Mouse (Mus musculus) liver, embryonic 16.5 days (tissue): Measurements from ENCODE around the gene Unc5b. TPM values are rescaled to one million over a fixed set of nuclear protein-coding genes. Genes with fewer than 3 reads are reported as not detected.
A peak's percentile ranks its signal among the peaks of the same experiment; 100 is the strongest.
"Not testable (repeated sequence)": the region's sequence is repeated elsewhere in the genome, so short reads cannot be mapped to it uniquely, and the experiment has no call there.

ENCODE experiments used
- ATAC-seq: fragments of 200-750 bp; cut with Nextera tagmentation; 2 replicates; pipeline ENCODE4 v1.8.0; 2017; ENCODE audit warnings: low read depth, mild to moderate bottlenecking, moderate number of reproducible peaks, moderate library complexity
- H3K27ac ChIP-seq: fragments of 300-500 bp; sonication (generic); 2 replicates; pipeline ENCODE4 v1.5.1; 2014; ENCODE audit warnings: mild to moderate bottlenecking, low read length
- H3K27me3 ChIP-seq: fragments of 300-500 bp; sonication (generic); 2 replicates; pipeline ENCODE4 v1.6.1; 2014; ENCODE audit warnings: low read depth, low read length, mixed read lengths; ENCODE audit not compliant: control insufficient read depth, insufficient read depth
- H3K36me3 ChIP-seq: fragments of 300-500 bp; sonication (generic); 2 replicates; pipeline ENCODE4 v1.6.1; 2014; ENCODE audit warnings: mild to moderate bottlenecking; ENCODE audit not compliant: control insufficient read depth, insufficient read depth
- H3K4me1 ChIP-seq: fragments of 300-500 bp; sonication (generic); 2 replicates; pipeline ENCODE4 v1.6.1; 2014; ENCODE audit warnings: low read depth, low read length, mixed read lengths; ENCODE audit not compliant: control insufficient read depth
- H3K4me2 ChIP-seq: fragments of 300-500 bp; sonication (generic); 2 replicates; pipeline ENCODE4 v1.6.1; 2014; ENCODE audit warnings: low read depth, low read length, mixed read lengths
- H3K4me3 ChIP-seq: fragments of 300-500 bp; sonication (generic); 2 replicates; pipeline ENCODE4 v1.5.1; 2014; ENCODE audit warnings: low read depth, mild to moderate bottlenecking, low read length
- H3K9ac ChIP-seq: fragments of 300-500 bp; sonication (generic); 2 replicates; pipeline ENCODE4 v1.6.1; 2014; ENCODE audit warnings: low read depth, low read length
- H3K9me3 ChIP-seq: fragments of 300-500 bp; sonication (generic); replicated peaks from 2 replicates; pipeline ENCODE4 v1.6.1; 2016; ENCODE audit warnings: low read length; ENCODE audit not compliant: control insufficient read depth
- WGBS: fragments of 180-500 bp; shearing (Covaris S2); extraction: QIAGEN DNeasy Blood & Tissue Kit; methylation state at CpG from one replicate; pipeline ENCODE4 v1.1.7; 2014; ENCODE audit not compliant: insufficient replicate concordance; 5-methylcytosine and 5-hydroxymethylcytosine counted together
- polyA plus RNA-seq: library from polyadenylated mRNA; unstranded; fragments of >200 nt; fragmentation: Nextera tagmentation; extraction: Ambion mirVana; gene quantifications from 2 replicates; pipeline ENCODE4 v1.2.1, GENCODE M21; 2015

The Unc5b gene
- polyA plus RNA-seq, 1 experiment from 2014 or later, result 0.27 TPM

- no peak for ATAC-seq
- Histone ChIP-seq H3K9ac (no peak overlapping the region), H3K27ac (no peak overlapping the region), H3K27me3 (no peaks in the 10 kb centered on the region), H3K4me1 (no peaks in the 10 kb centered on the region; the same call in none of the 2 replicates), H3K36me3 (no peaks in the 10 kb centered on the region), H3K4me3 (no peak overlapping the region), H3K9me3 (no peaks in the 10 kb centered on the region), H3K4me2 (no peak overlapping the region)
- 60% methylated on average over 9 of the region's 9 CpGs for WGBS
Measured at GRCm38 (mm10) chr10:60743681-60744080, 87.7 kb downstream of the Unc5b start.

GRCm38 (mm10) chr10:60742942-60743341, 88.4 kb downstream of the Unc5b start:
- H3K4me1 ChIP-seq, result no peaks in the 10 kb centered on the region; the same call in none of the 2 replicates
- H3K27me3 ChIP-seq, result no peaks in the 10 kb centered on the region
- H3K9ac ChIP-seq, result no peak overlapping the region
- no peak overlapping the region for H3K4me2 ChIP-seq
- H3K4me3 ChIP-seq, result no peak overlapping the region
- H3K27ac ChIP-seq, result no peak overlapping the region
- 68% methylated on average over 6 of the region's 6 CpGs for WGBS
- no peak for ATAC-seq
- no peaks in the 10 kb centered on the region for H3K9me3 ChIP-seq
- no peaks in the 10 kb centered on the region for H3K36me3 ChIP-seq

DNA sequence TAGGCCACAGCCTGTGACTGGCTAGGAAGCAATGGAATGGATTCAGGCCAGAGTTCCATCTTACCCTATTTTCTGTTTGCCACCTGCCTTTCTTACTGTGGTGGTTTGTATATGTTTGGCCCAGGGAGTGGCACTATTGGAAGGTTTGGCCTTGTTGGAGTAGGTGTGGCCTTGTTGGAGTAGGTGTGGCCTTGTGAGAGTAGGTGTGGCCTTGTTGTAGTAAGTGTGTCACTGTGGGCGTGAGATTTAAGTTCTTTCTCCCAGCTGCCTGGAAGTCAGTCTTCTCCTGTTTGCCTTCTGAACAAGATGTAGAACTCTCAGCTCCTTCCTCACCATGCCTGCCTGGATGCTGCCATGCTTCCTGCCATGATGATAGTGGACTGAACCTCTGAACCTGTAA, 89.1 kb downstream of the Unc5b start:
- not testable (repeated sequence) for H3K36me3 ChIP-seq, H3K9ac ChIP-seq, H3K27ac ChIP-seq, H3K4me1 ChIP-seq, ATAC-seq, H3K9me3 ChIP-seq, H3K4me3 ChIP-seq, H3K27me3 ChIP-seq, H3K4me2 ChIP-seq
- WGBS, result 76% methylated on average over 1 of the region's 1 CpGs

DNA sequence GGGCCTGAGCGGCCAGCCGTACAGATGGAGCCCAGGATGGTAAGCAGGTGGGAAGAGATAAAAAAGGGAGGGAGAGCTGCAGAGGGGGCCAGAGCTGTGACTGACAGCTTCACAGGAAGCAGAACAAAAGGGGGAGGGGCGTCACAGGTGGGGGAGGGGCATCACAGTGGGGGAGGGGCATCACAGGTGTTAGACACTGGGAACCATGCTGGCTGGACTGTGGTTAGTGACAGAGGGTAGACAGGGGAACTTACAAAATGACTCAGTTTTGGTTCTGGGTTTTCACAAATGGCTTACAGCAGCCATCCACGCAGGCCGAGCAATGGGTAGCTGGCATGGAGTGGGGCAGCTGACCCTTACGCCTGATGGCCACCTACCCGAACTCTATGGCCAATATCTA, 89.9 kb downstream of the Unc5b start:
- Histone ChIP-seq H3K4me2 (no peak overlapping the region), H3K9ac (no peak overlapping the region), H3K4me3 (no peak overlapping the region), H3K27ac (no peak overlapping the region), H3K27me3 (no peaks in the 10 kb centered on the region), H3K9me3 (no peaks in the 10 kb centered on the region), H3K4me1 (no peaks in the 10 kb centered on the region; the same call in none of the 2 replicates), H3K36me3 (no peaks in the 10 kb centered on the region)
- WGBS, result 57% methylated on average over 7 of the region's 7 CpGs
- ATAC-seq, result no peak

GRCm38 (mm10) chr10:60739619-60740363, 91.6 kb downstream of the Unc5b start:
- Histone ChIP-seq H3K9ac (no peak overlapping the region), H3K36me3 (no peaks in the 10 kb centered on the region), H3K9me3 (no peaks in the 10 kb centered on the region), H3K27me3 (no peaks in the 10 kb centered on the region), H3K27ac (peak overlapping the region; percentile 29), H3K4me1 (no peaks in the 10 kb centered on the region; the same call in none of the 2 replicates), H3K4me2 (no peak overlapping the region), H3K4me3 (no peak overlapping the region)
- WGBS, result 35% methylated on average over 4 of the region's 4 CpGs
- ATAC-seq, result no peak

- Histone ChIP-seq H3K27ac (no peak overlapping the region), H3K27me3 (no peaks in the 10 kb centered on the region), H3K9ac (no peak overlapping the region), H3K9me3 (no peaks in the 10 kb centered on the region), H3K4me3 (no peak overlapping the region), H3K36me3 (no peaks in the 10 kb centered on the region), H3K4me2 (no peak overlapping the region), H3K4me1 (no peaks in the 10 kb centered on the region; the same call in none of the 2 replicates)
- WGBS, result 38% methylated on average over 8 of the region's 9 CpGs
- ATAC-seq, result no peak
Measured at GRCm38 (mm10) chr10:60737886-60738640, 93.3 kb downstream of the Unc5b start.

DNA sequence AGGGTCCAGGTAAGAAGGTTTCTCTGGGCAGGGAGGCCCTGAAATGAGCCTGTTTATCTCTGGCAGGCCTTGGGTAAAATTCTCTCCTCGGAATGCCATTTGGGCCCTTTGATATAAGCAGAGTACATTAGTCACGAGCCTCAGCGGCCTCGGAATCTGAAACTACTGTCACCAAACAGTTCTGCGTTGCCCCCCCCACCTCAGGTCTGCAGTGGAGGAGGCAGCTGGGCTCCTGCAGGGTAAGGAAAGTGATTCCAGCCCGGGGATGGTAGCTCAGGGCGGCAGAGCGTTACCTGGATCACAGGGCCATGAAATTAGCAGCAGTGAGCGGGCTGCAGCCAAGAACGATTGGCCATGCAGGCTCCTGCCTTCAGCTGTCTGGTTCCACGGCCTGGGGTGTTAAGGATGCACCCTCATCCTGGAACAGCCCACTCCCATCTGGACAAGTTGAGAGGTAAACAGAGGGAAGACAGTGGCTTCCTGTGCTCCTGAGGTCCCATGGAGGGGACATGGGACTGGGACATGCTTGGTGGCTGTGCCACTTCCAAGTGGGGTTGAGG, 94.1 kb downstream of the Unc5b start:
- Histone ChIP-seq H3K9me3 (no peaks in the 10 kb centered on the region), H3K4me1 (no peaks in the 10 kb centered on the region; the same call in none of the 2 replicates), H3K4me2 (no peak overlapping the region), H3K27me3 (no peaks in the 10 kb centered on the region), H3K36me3 (no peaks in the 10 kb centered on the region), H3K9ac (no peak overlapping the region), H3K4me3 (no peak overlapping the region), H3K27ac (no peak overlapping the region)
- 70% methylated on average over 11 of the region's 11 CpGs for WGBS
- ATAC-seq, result no peak

DNA sequence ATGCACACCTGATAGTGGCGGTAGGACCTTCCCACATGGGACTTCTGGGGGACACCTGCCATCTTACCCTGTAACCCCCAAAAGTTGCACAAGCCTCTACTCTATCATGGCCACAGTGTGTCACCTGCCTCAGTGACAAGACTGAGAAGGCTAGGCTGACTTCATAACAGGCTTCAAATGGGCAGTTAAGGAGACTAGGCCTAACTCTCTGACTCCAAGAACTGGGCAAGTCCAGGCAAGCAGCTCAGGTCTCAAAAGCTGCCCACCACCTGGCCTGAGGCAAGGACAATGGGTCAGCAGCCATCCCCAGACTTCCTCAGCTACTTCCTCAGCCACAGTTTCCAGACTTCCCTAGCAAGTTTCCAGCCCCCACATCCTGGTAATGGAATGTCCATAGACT, 95.6 kb downstream of the Unc5b start:
- no peak for ATAC-seq
- Histone ChIP-seq H3K27me3 (no peaks in the 10 kb centered on the region), H3K27ac (no peak overlapping the region), H3K9ac (no peak overlapping the region), H3K4me3 (no peak overlapping the region), H3K9me3 (no peaks in the 10 kb centered on the region), H3K36me3 (no peaks in the 10 kb centered on the region), H3K4me2 (no peak overlapping the region), H3K4me1 (no peaks in the 10 kb centered on the region; the same call in none of the 2 replicates)
- 80% methylated on average over 1 of the region's 1 CpGs for WGBS

DNA sequence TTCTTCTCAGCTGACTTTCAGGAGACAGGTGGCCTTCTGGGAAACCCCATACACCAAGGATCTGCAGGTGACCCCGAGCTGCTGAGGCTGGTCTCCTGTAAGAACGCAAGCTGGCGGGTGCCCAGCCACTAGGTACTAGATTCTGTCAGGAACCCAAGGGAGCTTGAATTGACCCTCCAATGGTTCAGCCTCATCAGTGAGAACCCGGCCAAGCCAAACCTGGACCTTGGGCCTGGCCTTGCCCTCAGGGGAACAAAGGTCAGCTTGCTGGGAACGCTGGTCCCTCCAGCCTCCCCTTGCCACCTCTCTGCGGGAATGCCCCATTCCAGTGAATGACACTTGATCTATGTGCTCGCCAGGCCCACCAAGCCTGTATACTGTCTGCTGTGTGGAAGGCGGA, 97.9 kb downstream of the Unc5b start:
- no peaks in the 10 kb centered on the region for H3K36me3 ChIP-seq
- no peak overlapping the region for H3K4me3 ChIP-seq
- WGBS, result 61% methylated on average over 8 of the region's 8 CpGs
- no peaks in the 10 kb centered on the region for H3K9me3 ChIP-seq
- no peak overlapping the region for H3K4me2 ChIP-seq
- peak; percentile 13; the same call in 1 of the 2 replicates for ATAC-seq
- H3K27ac ChIP-seq, result no peak overlapping the region
- H3K9ac ChIP-seq, result no peak overlapping the region
- H3K4me1 ChIP-seq, result no peaks in the 10 kb centered on the region
- H3K27me3 ChIP-seq, result no peaks in the 10 kb centered on the region
